Mouse (Mus musculus): ENCODE measurements around the gene Mrpl52. TPM values are rescaled to one million over a fixed set of nuclear protein-coding genes. Genes with fewer than 3 reads are reported as not detected.

Mrpl52 gene
- polyA plus RNA-seq, 1 experiment from 2014 or later: 222 TPM

- H3K27me3 ChIP-seq: no peaks in the 10 kb centered on the region
- DNase-seq (ENCODE audit: low read depth, low spot score): no peak
- POLR2A ChIA-PET: interaction anchor here (0.6 kb wide), 1 partner anchor 76 kb away, joined by 4 read pairs; no protein-coding TSS in a partner anchor
- no peak for ATAC-seq
- in situ Hi-C loops (cut with MboI; ENCODE audit: low pct_unique_long_range_greater_than_20kb): no loop called here
- no peak for TF ChIP-seq CTCF (IDR thresholded peaks at IDR 0.05)
- CTCF ChIA-PET: interaction anchor here (1.0 to 2.2 kb wide), 2 partner anchors 205 to 253 kb away, joined by 3 to 5 read pairs; no protein-coding TSS in a partner anchor
Measured at GRCm38 (mm10) chr14:54443712-54444618, 17.3 kb downstream of the Mrpl52 start.

- in situ Hi-C loops (cut with MboI; ENCODE audit: low pct_unique_long_range_greater_than_20kb): no loop called here
- H3K27me3 ChIP-seq: no peaks in the 10 kb centered on the region
- ATAC-seq (peak; percentile 52), DNase-seq (ENCODE audit: low read depth, low spot score) (no peak)
- CTCF ChIA-PET: interaction anchor here (1.0 to 2.2 kb wide), 2 partner anchors 17 to 206 kb away, joined by 3 to 5 read pairs; no protein-coding TSS in a partner anchor
- no peak for TF ChIP-seq CTCF (IDR thresholded peaks at IDR 0.05)
- POLR2A ChIA-PET: interaction anchor here (0.5 to 1.2 kb wide), 2 partner anchors 11 to 213 kb away, joined by 3 to 5 read pairs; no protein-coding TSS in a partner anchor
Measured at GRCm38 (mm10) chr14:54445476-54445875, 18.8 kb downstream of the Mrpl52 start.

- DNase-seq (ENCODE audit: low read depth, low spot score) (no peak), ATAC-seq (no peak)
- ChIA-PET POLR2A (no interaction called here), CTCF (interaction anchor here (1.1 to 1.3 kb wide), 2 partner anchors 200 to 226 kb away, joined by 3 to 4 read pairs; no protein-coding TSS in a partner anchor)
- TF ChIP-seq CTCF (IDR thresholded peaks at IDR 0.05): no peak
- no peaks in the 10 kb centered on the region for H3K27me3 ChIP-seq
- in situ Hi-C loops (cut with MboI; ENCODE audit: low pct_unique_long_range_greater_than_20kb): loop anchor here (5.0 kb wide), 2 partner anchors 226 to 391 kb away; no protein-coding TSS in a partner anchor
Measured at GRCm38 (mm10) chr14:54453566-54453965, 26.9 kb downstream of the Mrpl52 start.

- TF ChIP-seq CTCF (IDR thresholded peaks at IDR 0.05): no peak
- in situ Hi-C loops (cut with MboI; ENCODE audit: low pct_unique_long_range_greater_than_20kb): loop anchor here (5.0 kb wide), 2 partner anchors 228 to 393 kb away; no protein-coding TSS in a partner anchor
- CTCF ChIA-PET: no interaction called here
Measured at GRCm38 (mm10) chr14:54454669-54455528, 28.2 kb downstream of the Mrpl52 start.

GRCm38 (mm10) chr14:54457907-54458569 lies 31.3 kb downstream of the Mrpl52 start:
- DNase-seq (ENCODE audit: low read depth, low spot score): no peak
- no peaks in the 10 kb centered on the region for H3K27me3 ChIP-seq
- in situ Hi-C loops (cut with MboI; ENCODE audit: low pct_unique_long_range_greater_than_20kb): no loop called here
- CTCF ChIA-PET: interaction anchor here (1.1 kb wide), 1 partner anchor 225 kb away, joined by 3 read pairs; no protein-coding TSS in a partner anchor
- POLR2A ChIA-PET: no interaction called here
- TF ChIP-seq CTCF (IDR thresholded peaks at IDR 0.05): no peak
- no peak for ATAC-seq

More at GRCm38 (mm10) chr14:54454669-54455528, 28.2 kb downstream of the Mrpl52 start:
- ATAC-seq (no peak), DNase-seq (ENCODE audit: low read depth, low spot score) (no peak)
- H3K27me3 ChIP-seq: no peaks in the 10 kb centered on the region
- POLR2A ChIA-PET: no interaction called here

- POLR2A ChIA-PET: no interaction called here
- CTCF ChIA-PET: no interaction called here
- no peak for TF ChIP-seq CTCF (IDR thresholded peaks at IDR 0.05)
- ATAC-seq (no peak), DNase-seq (ENCODE audit: low read depth, low spot score) (no peak)
- in situ Hi-C loops (cut with MboI; ENCODE audit: low pct_unique_long_range_greater_than_20kb): no loop called here
- no peaks in the 10 kb centered on the region for H3K27me3 ChIP-seq
Measured at GRCm38 (mm10) chr14:54462146-54462545, 35.4 kb downstream of the Mrpl52 start.

- no peaks in the 10 kb centered on the region for H3K27me3 ChIP-seq
- no peak for ATAC-seq
Measured at GRCm38 (mm10) chr14:54463108-54463958, 36.6 kb downstream of the Mrpl52 start.

GRCm38 (mm10) chr14:54463959-54464292 lies 37.2 kb downstream of the Mrpl52 start, which contains the start of gene Lrp10:
TSS of gene Lrp10 (plus strand) at chr14:54464137.
- CTCF ChIA-PET: no interaction called here
- no peaks in the 10 kb centered on the region for H3K27me3 ChIP-seq
- ATAC-seq (peak; percentile 89), DNase-seq (ENCODE audit: low read depth, low spot score) (no peak)
- no peak for TF ChIP-seq CTCF (IDR thresholded peaks at IDR 0.05)
- in situ Hi-C loops (cut with MboI; ENCODE audit: low pct_unique_long_range_greater_than_20kb): no loop called here
- POLR2A ChIA-PET: no interaction called here

More at GRCm38 (mm10) chr14:54463108-54463958, 36.6 kb downstream of the Mrpl52 start:
- POLR2A ChIA-PET: no interaction called here
- in situ Hi-C loops (cut with MboI; ENCODE audit: low pct_unique_long_range_greater_than_20kb): no loop called here
- CTCF ChIA-PET: no interaction called here
- DNase-seq (ENCODE audit: low read depth, low spot score): no peak
- TF ChIP-seq CTCF (IDR thresholded peaks at IDR 0.05): no peak

- ChIA-PET CTCF (interaction anchor here (1.4 kb wide), 1 partner anchor 49 kb away, joined by 3 read pairs; no protein-coding TSS in a partner anchor), POLR2A (no interaction called here)
- H3K27me3 ChIP-seq: no peaks in the 10 kb centered on the region
- in situ Hi-C loops (cut with MboI; ENCODE audit: low pct_unique_long_range_greater_than_20kb): no loop called here
- TF ChIP-seq CTCF (IDR thresholded peaks at IDR 0.05): no peak
- DNase-seq (ENCODE audit: low read depth, low spot score) (no peak), ATAC-seq (peak; percentile 81)
Measured at GRCm38 (mm10) chr14:54464293-54465005, 37.7 kb downstream of the Mrpl52 start.
